Mouse (Mus musculus): ENCODE results near the gene Tmem101. TPM values are rescaled to one million over a fixed set of nuclear protein-coding genes. Genes with fewer than 3 reads are reported as not detected.

Tmem101 gene
- polyA plus RNA-seq, 1 experiment from 2014 or later = 43.1 TPM

Other genes starting within 250 kb of the Tmem101 start
- 0.76 and 0.80 TPM in 2 replicates for gene Sost, start 189.4 kb downstream of the Tmem101 start, polyA plus RNA-seq (2015; fragmentation: Nextera tagmentation; extraction: Ambion mirVana)
- not detected in 2 replicates for gene Cfap97d1, start 172.1 kb downstream of the Tmem101 start, polyA plus RNA-seq (2015; fragmentation: Nextera tagmentation; extraction: Ambion mirVana)
- gene Dusp3, start 169.4 kb downstream of the Tmem101 start, polyA plus RNA-seq (2015; fragmentation: Nextera tagmentation; extraction: Ambion mirVana) = 39.6 and 39.7 TPM in 2 replicates
- 7.2 and 9.0 TPM in 2 replicates for gene Mpp3, start 127.9 kb downstream of the Tmem101 start, polyA plus RNA-seq (2015; fragmentation: Nextera tagmentation; extraction: Ambion mirVana)
- 1.3 and 1.8 TPM in 2 replicates for gene Cd300lg, start 114.9 kb downstream of the Tmem101 start, polyA plus RNA-seq (2015; fragmentation: Nextera tagmentation; extraction: Ambion mirVana)
- 14.4 and 16.4 TPM in 2 replicates for gene Mpp2, start 67.9 kb downstream of the Tmem101 start, polyA plus RNA-seq (2015; fragmentation: Nextera tagmentation; extraction: Ambion mirVana)
- gene Ppy, start 55.1 kb downstream of the Tmem101 start, polyA plus RNA-seq (2015; fragmentation: Nextera tagmentation; extraction: Ambion mirVana) = not detected in 2 replicates
- not detected in 2 replicates for gene Pyy, start 48.6 kb downstream of the Tmem101 start, polyA plus RNA-seq (2015; fragmentation: Nextera tagmentation; extraction: Ambion mirVana)
- gene Nags, start 10.9 kb downstream of the Tmem101 start, polyA plus RNA-seq (2015; fragmentation: Nextera tagmentation; extraction: Ambion mirVana) = 0.10 and 0.17 TPM in 2 replicates
- gene Lsm12, start 28.9 kb upstream of the Tmem101 start, polyA plus RNA-seq (2015; fragmentation: Nextera tagmentation; extraction: Ambion mirVana) = 90.2 and 108 TPM in 2 replicates
- gene G6pc3, start 33.2 kb upstream of the Tmem101 start, polyA plus RNA-seq (2015; fragmentation: Nextera tagmentation; extraction: Ambion mirVana) = 46.0 and 49.9 TPM in 2 replicates
- 51.5 and 59.8 TPM in 2 replicates for gene Hdac5, start 73.8 kb upstream of the Tmem101 start, polyA plus RNA-seq (2015; fragmentation: Nextera tagmentation; extraction: Ambion mirVana)
- gene BC030867, start 92.5 kb upstream of the Tmem101 start, polyA plus RNA-seq (2015; fragmentation: Nextera tagmentation; extraction: Ambion mirVana) = 21.2 and 24.6 TPM in 2 replicates
- not detected in 2 replicates for gene Asb16, start 112.3 kb upstream of the Tmem101 start, polyA plus RNA-seq (2015; fragmentation: Nextera tagmentation; extraction: Ambion mirVana)
- 64.4 and 66.7 TPM in 2 replicates for gene Tmub2, start 128.5 kb upstream of the Tmem101 start, polyA plus RNA-seq (2015; fragmentation: Nextera tagmentation; extraction: Ambion mirVana)
- 12.4 and 13.3 TPM in 2 replicates for gene Atxn7l3, start 140.2 kb upstream of the Tmem101 start, polyA plus RNA-seq (2015; fragmentation: Nextera tagmentation; extraction: Ambion mirVana)
- gene Ubtf, start 163.3 kb upstream of the Tmem101 start, polyA plus RNA-seq (2015; fragmentation: Nextera tagmentation; extraction: Ambion mirVana) = 94.7 and 97.3 TPM in 2 replicates
- gene Slc4a1, start 209.8 kb upstream of the Tmem101 start, polyA plus RNA-seq (2015; fragmentation: Nextera tagmentation; extraction: Ambion mirVana) = 9.0 and 9.6 TPM in 2 replicates
- gene Rundc3a, start 237.0 kb upstream of the Tmem101 start, polyA plus RNA-seq (2015; fragmentation: Nextera tagmentation; extraction: Ambion mirVana) = 3.3 and 3.9 TPM in 2 replicates